Mouse (Mus musculus) hindbrain, embryonic 13.5 days (tissue): ENCODE measurements at regions not wholly inside any gene's neighbourhood (a gene's known extent, or its start where the extent isn't known, plus 50 kb on each side); places are given as distances from the start of the nearest gene placed in this dataset.
"Not testable (repeated sequence)": the region's sequence is repeated elsewhere in the genome, so short reads cannot be mapped to it uniquely, and the experiment has no call there.

ENCODE experiments used
- ATAC-seq: fragments of 200-750 bp; cut with Nextera tagmentation; 2 replicates; pipeline ENCODE4 v1.8.0; 2017; ENCODE audit warnings: moderate TSS enrichment; ENCODE audit not compliant: low FRiP score
- H3K27ac ChIP-seq: fragments of 300-500 bp; sonication (generic); 2 replicates; pipeline ENCODE4 v1.5.1; 2015; ENCODE audit warnings: inconsistent platforms, mild to moderate bottlenecking, moderate library complexity
- H3K27me3 ChIP-seq: fragments of 300-500 bp; sonication (generic); 2 replicates; pipeline ENCODE4 v1.6.1; 2015; ENCODE audit warnings: mild to moderate bottlenecking, inconsistent platforms
- H3K36me3 ChIP-seq: fragments of 300-500 bp; sonication (generic); 2 replicates; pipeline ENCODE4 v1.6.1; 2015; ENCODE audit warnings: mild to moderate bottlenecking, inconsistent platforms
- H3K4me1 ChIP-seq: fragments of 300-500 bp; sonication (generic); replicated peaks from 2 replicates; pipeline ENCODE4 v1.6.1; 2015; ENCODE audit warnings: inconsistent platforms
- H3K4me2 ChIP-seq: fragments of 300-500 bp; sonication (generic); 2 replicates; pipeline ENCODE4 v1.6.1; 2015; ENCODE audit warnings: inconsistent platforms, mild to moderate bottlenecking, moderate library complexity
- H3K4me3 ChIP-seq: fragments of 300-500 bp; sonication (generic); 2 replicates; pipeline ENCODE4 v1.5.1; 2015; ENCODE audit warnings: mild to moderate bottlenecking, inconsistent platforms
- H3K9ac ChIP-seq: fragments of 300-500 bp; sonication (generic); 2 replicates; pipeline ENCODE4 v1.6.1; 2015; ENCODE audit warnings: mild to moderate bottlenecking, inconsistent platforms
- H3K9me3 ChIP-seq: fragments of 300-500 bp; sonication (generic); 2 replicates; pipeline ENCODE4 v1.6.1; 2016; ENCODE audit warnings: inconsistent platforms
- WGBS: fragments of 180-500 bp; shearing (Covaris S2); methylation state at CpG from one replicate; pipeline ENCODE4 v1.1.7; 2015; 5-methylcytosine and 5-hydroxymethylcytosine counted together

GRCm38 (mm10) chr5:3141841-3142240 is 199.4 kb upstream of the Cdk6 start:
- H3K4me2 ChIP-seq, H3K27me3 ChIP-seq, H3K9me3 ChIP-seq, H3K36me3 ChIP-seq, H3K27ac ChIP-seq, ATAC-seq, H3K4me1 ChIP-seq, H3K4me3 ChIP-seq, H3K9ac ChIP-seq: not testable (repeated sequence)
- WGBS = 94% methylated on average over 11 of the region's 11 CpGs

GRCm38 (mm10) chr5:3146544-3147295 is 194.6 kb upstream of the Cdk6 start:
- H3K4me3 ChIP-seq, H3K4me1 ChIP-seq, H3K36me3 ChIP-seq, H3K4me2 ChIP-seq, H3K9me3 ChIP-seq, H3K27me3 ChIP-seq, H3K9ac ChIP-seq, H3K27ac ChIP-seq: not testable (repeated sequence)
- peak; percentile 62; the same call in 1 of the 2 replicates for ATAC-seq
- 49% methylated on average over 9 of the region's 11 CpGs for WGBS

GRCm38 (mm10) chr5:3149886-3150285 is 191.4 kb upstream of the Cdk6 start:
- H3K36me3 ChIP-seq, H3K4me3 ChIP-seq, ATAC-seq, H3K27ac ChIP-seq, H3K27me3 ChIP-seq, H3K9me3 ChIP-seq, H3K9ac ChIP-seq, H3K4me2 ChIP-seq: not testable (repeated sequence)
- 17% methylated on average over 5 of the region's 5 CpGs for WGBS
- H3K4me1 ChIP-seq = peaks cover 11% of the 10 kb centered on the region; the same call in 1 of the 2 replicates

GRCm38 (mm10) chr5:3150766-3151165 is 190.5 kb upstream of the Cdk6 start:
- not testable (repeated sequence) for H3K27ac ChIP-seq, H3K4me2 ChIP-seq, H3K27me3 ChIP-seq, ATAC-seq, H3K9ac ChIP-seq, H3K36me3 ChIP-seq, H3K9me3 ChIP-seq, H3K4me3 ChIP-seq
- WGBS = 26% methylated on average over 4 of the region's 4 CpGs
- H3K4me1 ChIP-seq = peaks cover 11% of the 10 kb centered on the region; the same call in 1 of the 2 replicates

- H3K27me3 ChIP-seq, ATAC-seq, H3K27ac ChIP-seq, H3K36me3 ChIP-seq, H3K9me3 ChIP-seq: not testable (repeated sequence)
- WGBS = 5% methylated on average over 12 of the region's 12 CpGs
- peak overlapping the region; percentile 65; the same call in 1 of the 2 replicates for H3K9ac ChIP-seq
- peak overlapping the region; percentile 39; the same call in 1 of the 2 replicates for H3K4me3 ChIP-seq
- peak overlapping the region; percentile 69 for H3K4me2 ChIP-seq
- H3K4me1 ChIP-seq = peaks cover 11% of the 10 kb centered on the region; the same call in 1 of the 2 replicates
Observed at GRCm38 (mm10) chr5:3151534-3152148, 189.6 kb upstream of the Cdk6 start.

GRCm38 (mm10) chr5:3152149-3152865 is 189.0 kb upstream of the Cdk6 start:
- Histone ChIP-seq H3K4me1 (peaks cover 11% of the 10 kb centered on the region; the same call in 1 of the 2 replicates), H3K4me2 (peak overlapping the region; percentile 69), H3K9ac (peak overlapping the region; percentile 65), H3K4me3 (peak overlapping the region; percentile 39)
- H3K9me3 ChIP-seq, H3K27ac ChIP-seq, H3K36me3 ChIP-seq, H3K27me3 ChIP-seq: not testable (repeated sequence)
- peak; percentile 89 for ATAC-seq
- 22% methylated on average over 26 of the region's 26 CpGs for WGBS

- not testable (repeated sequence) for H3K4me2 ChIP-seq, H3K9me3 ChIP-seq, H3K27me3 ChIP-seq, H3K27ac ChIP-seq, ATAC-seq, H3K4me1 ChIP-seq, H3K36me3 ChIP-seq, H3K9ac ChIP-seq, H3K4me3 ChIP-seq
- WGBS = 93% methylated on average over 2 of the region's 2 CpGs
Observed at GRCm38 (mm10) chr5:3165511-3165910, 175.8 kb upstream of the Cdk6 start.

GRCm38 (mm10) chr5:3166496-3166895 is 174.8 kb upstream of the Cdk6 start:
- H3K4me1 ChIP-seq, H3K4me2 ChIP-seq, H3K36me3 ChIP-seq, H3K27ac ChIP-seq, H3K4me3 ChIP-seq, ATAC-seq, H3K27me3 ChIP-seq, H3K9ac ChIP-seq, H3K9me3 ChIP-seq: not testable (repeated sequence)
- 81% methylated on average over 2 of the region's 2 CpGs for WGBS

GRCm38 (mm10) chr5:3193592-3193991 is 147.7 kb upstream of the Cdk6 start:
- H3K9me3 ChIP-seq, H3K4me3 ChIP-seq, H3K4me2 ChIP-seq, H3K36me3 ChIP-seq, H3K4me1 ChIP-seq, H3K9ac ChIP-seq, H3K27me3 ChIP-seq, ATAC-seq, H3K27ac ChIP-seq: not testable (repeated sequence)
- WGBS = 90% methylated on average over 13 of the region's 13 CpGs

- no peaks in the 10 kb centered on the region for H3K27me3 ChIP-seq
- no peak overlapping the region for H3K27ac ChIP-seq
- H3K36me3 ChIP-seq = no peaks in the 10 kb centered on the region
- 66% methylated on average over 16 of the region's 16 CpGs for WGBS
- H3K9me3 ChIP-seq = no peaks in the 10 kb centered on the region
- no peak overlapping the region for H3K4me3 ChIP-seq
- ATAC-seq = no peak
- H3K9ac ChIP-seq = no peak overlapping the region
- no peaks in the 10 kb centered on the region for H3K4me1 ChIP-seq
- H3K4me2 ChIP-seq = no peak overlapping the region
Observed at GRCm38 (mm10) chr5:3197952-3198841, 143.1 kb upstream of the Cdk6 start.

- H3K4me1 ChIP-seq, H3K4me2 ChIP-seq, H3K4me3 ChIP-seq, H3K9me3 ChIP-seq, ATAC-seq, H3K27ac ChIP-seq, H3K36me3 ChIP-seq, H3K27me3 ChIP-seq, H3K9ac ChIP-seq: not testable (repeated sequence)
- 80% methylated on average over 7 of the region's 7 CpGs for WGBS
Observed at GRCm38 (mm10) chr5:3198869-3199550, 142.3 kb upstream of the Cdk6 start.
